Mouse (Mus musculus): ENCODE results near the gene Hist1h4b.
A peak's percentile ranks its signal among the peaks of the same experiment; 100 is the strongest.

The Hist1h4b gene

DNA sequence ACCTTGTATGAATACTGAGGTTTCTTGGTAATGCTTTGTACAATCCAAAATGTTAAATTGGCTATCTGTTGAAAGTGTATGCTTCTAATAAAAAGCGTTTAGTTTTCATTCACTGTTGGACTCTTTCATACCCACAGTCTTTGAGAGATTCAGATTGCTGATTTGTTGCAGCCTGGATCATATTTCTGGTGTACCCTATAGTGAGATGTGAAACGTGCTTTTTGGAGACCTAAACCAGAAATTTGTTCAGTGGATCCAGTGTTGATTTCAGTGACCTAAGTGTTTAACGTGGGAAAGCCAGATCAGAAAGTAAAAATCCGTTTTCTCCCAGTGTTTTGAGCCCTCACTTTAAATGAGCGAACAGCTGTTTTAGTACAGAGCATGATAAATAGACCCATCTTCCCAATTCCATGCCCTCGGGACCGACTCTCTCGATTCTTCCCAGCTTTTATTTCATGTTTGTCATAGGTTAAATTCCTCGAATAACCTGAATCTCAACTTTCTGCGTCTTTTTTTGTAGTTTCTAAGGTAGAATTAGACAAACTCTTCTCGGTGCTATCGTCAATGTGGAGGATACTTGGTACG is 16.5 kb upstream of the Hist1h4b start:
- no peak for DNase-seq

GRCm38 (mm10) chr13:23740910-23741309 is 15.9 kb upstream of the Hist1h4b start:
- no peak for DNase-seq

DNA sequence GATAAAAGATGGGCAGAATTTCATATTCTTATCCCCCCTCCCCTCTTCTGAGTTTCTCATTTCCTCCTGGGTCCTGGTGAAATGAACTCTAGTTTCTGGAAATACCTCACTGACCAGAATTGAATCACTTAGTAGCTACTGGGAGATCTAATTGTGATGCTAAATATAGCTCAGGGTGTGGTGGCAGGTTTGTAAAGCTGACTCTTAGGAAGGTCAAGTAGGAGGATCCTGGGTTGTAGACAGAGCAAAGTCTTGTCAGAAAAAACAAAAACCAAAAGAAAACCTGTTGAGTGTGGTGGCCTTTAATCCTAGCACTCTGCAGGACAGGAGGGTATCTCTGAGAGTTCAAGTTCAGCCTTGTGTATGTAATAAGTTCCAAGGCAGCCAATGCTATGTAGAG is 14.8 kb upstream of the Hist1h4b start:
- no peak for DNase-seq

DNA sequence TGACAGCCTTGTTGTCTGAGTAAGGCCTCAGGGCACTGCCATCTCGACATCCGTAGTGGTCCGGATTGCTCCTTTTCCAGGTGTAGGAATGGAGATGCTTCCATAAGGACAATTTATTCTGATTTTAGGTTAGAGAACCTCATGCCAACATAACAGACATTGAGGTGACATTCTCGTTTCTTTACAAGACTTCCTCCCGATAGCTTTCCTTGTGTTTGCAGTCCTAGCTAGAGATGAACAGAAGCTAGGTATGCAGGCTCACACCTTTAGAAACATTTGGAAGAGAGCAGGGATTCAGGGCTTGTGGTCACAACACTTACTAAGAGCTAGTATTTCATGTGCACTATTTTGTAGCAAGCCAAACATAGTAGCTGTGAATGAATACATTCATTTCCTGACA is 13.6 kb upstream of the Hist1h4b start:
- DNase-seq, result no peak

- DNase-seq, result no peak
These were observed 12.8 kb upstream of the Hist1h4b start for GRCm38 (mm10) chr13:23743963-23744362.

DNA sequence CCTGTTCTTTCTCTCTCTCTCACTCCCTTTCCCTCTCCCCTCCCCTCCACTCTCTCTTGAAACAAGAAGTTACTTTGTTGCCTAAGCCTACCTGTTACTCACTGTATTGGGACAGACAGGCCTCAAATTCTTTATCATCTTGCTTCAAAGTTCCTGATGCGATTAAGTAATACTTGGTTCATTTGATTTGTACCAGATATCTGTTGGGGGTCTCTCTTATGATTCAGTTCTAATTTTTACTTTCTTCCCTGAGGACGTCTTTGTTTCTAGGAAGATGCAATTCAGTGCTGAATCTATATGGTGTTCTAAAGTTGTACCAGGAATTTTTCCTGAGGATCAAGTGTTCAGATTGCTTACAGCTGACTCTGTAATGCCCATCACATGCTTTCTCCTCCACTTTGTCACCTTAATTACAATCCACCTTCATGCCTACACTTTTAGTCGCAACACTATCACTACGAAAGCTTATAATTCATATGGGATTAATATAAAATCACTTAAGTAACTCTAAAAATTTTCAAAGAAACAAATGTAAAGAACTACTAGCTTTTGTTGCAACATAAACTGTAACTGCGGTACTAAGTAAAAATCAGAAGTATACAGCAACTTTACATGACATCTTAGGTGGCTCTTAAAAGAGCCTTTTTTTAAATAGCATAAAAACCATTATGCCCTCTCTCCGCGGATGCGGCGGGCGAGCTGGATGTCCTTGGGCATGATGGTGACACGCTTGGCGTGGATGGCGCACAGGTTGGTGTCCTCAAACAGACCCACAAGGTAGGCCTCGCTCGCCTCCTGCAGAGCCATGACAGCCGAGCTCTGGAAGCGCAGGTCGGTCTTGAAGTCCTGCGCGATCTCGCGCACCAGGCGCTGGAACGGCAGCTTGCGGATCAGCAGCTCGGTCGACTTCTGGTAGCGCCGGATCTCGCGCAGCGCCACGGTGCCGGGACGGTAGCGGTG is 12.1 kb upstream of the Hist1h4b start:
- no peak for DNase-seq

DNA sequence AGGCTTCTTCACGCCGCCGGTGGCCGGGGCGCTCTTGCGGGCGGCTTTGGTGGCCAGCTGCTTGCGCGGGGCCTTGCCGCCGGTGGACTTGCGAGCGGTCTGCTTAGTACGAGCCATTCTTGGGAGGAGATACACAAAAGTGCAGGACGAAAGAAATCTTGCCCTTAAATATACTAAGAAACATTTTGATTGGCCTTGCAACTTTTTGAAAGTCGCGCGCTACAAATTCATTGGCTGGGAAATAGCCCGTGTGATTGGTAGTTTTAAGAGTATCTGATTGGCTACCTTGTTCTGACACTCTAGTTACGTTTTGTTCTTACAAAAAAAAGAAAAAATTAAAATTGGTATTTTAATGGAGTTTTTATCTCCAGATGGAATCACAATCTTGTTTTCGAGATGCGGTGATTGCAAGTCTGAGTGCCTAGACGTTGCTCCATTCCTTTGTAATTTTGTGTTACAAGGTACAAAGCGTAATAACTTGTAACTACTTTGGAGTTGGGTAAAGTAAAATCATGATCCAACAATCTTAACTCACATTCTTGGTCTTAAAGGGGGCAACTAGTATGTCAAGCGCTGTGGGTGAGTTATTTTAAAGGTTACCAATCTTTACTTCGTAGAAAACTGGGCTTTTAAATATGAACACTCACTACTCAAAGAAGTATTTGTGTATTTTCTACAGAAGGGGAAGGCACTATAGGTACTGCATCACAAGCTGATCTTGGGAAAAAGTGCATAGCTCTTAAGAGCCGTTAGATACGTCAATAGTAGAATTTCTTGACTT is 11.2 kb upstream of the Hist1h4b start, which contains the start of gene Hist1h3c:
Gene Hist1h3c (minus strand): TSS at position 222 of the 781 bp plus-strand sequence.
- peak; percentile 66 to 86 for DNase-seq

GRCm38 (mm10) chr13:23746201-23747080 is 10.4 kb upstream of the Hist1h4b start, which contains the start of gene Hist1h2bb:
Gene Hist1h2bb (plus strand): TSS chr13:23746734.
- peak; percentile 59 to 86 for DNase-seq

- DNase-seq, result no peak
These were observed 9.5 kb upstream of the Hist1h4b start for GRCm38 (mm10) chr13:23747081-23747891.

DNA sequence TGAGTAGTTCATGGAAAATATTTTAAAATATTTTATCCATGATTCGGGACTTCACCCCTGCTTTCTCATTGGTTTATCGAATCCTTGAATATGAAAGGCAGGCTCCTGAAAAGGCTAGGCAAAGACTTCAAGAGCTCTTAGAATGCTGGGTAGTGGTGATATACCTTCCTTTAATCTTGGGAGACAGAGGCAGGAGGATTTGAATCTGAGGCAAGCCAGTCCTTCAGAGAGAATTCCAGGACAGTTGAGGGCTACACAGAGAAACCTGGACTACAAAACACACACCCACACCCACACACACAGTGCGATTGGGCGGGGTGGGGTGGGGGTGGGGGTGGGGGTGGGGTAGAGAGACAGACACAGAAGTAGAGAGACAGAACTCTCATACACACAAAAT is 8.9 kb upstream of the Hist1h4b start:
- no peak for DNase-seq

DNA sequence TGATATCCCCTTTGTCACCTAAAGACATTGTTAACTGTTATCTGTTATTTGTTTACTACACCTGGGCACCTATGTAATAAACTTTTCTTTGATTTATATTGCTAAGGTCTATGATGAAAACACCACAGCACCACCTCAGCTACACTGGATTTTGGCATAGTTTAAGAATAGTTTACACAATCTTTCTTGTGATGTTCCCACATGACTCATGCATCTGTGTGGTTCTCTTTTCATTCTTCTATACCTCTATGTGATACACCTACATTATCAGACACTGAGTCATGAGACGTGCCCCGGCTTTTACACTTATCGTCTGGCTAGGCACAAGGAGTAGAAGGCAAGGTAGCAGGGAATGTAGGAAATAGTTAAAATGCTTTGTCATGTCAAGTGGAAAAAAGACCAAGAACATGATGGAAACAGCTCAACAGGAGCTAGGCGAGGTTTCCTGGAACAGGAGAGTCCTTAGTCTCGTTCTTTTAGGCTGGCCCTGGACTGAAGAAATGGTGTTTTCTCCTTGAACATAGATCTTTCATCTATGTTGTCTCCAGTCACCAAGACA is 7.2 kb upstream of the Hist1h4b start:
- no peak for DNase-seq

DNA sequence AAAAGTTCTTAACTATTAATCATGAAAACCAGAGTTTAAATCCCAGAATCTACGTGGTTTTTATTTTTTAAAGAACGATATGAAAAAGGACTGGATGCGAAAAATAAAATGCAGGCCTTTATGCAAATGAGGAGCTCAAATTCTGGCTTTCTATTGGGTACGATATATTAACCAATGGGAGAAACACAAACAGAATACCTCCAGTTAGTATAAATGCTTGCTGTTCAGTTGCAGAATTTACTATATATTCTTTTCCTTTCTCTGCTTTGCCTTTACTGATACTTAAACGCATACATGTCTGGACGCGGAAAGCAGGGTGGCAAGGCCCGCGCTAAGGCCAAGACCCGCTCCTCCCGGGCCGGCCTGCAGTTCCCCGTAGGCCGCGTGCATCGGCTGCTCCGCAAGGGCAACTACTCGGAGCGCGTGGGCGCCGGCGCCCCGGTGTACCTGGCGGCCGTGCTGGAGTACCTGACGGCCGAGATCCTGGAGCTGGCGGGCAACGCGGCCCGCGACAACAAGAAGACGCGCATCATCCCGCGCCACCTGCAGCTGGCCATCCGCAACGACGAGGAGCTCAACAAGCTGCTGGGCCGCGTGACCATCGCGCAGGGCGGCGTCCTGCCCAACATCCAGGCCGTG is 5.9 kb upstream of the Hist1h4b start, which contains the start of gene Hist1h2ab:
Gene Hist1h2ab (plus strand): TSS at position 288 of the 639 bp plus-strand sequence.
- DNase-seq, result peak in 1 of 2 experiments; percentile 32

GRCm38 (mm10) chr13:23751478-23751956 is 5.3 kb upstream of the Hist1h4b start:
- no peak for DNase-seq

- peak; percentile 66 to 84 for DNase-seq
These were observed 4.6 kb upstream of the Hist1h4b start, which contains the start of gene Hist1h3b for GRCm38 (mm10) chr13:23752067-23752741. Gene Hist1h3b (plus strand): TSS chr13:23752267.

- DNase-seq, result no peak
These were observed 4.1 kb upstream of the Hist1h4b start for GRCm38 (mm10) chr13:23752742-23753172.

- no peak for DNase-seq
These were observed 3.3 kb upstream of the Hist1h4b start for GRCm38 (mm10) chr13:23753314-23754078.

DNA sequence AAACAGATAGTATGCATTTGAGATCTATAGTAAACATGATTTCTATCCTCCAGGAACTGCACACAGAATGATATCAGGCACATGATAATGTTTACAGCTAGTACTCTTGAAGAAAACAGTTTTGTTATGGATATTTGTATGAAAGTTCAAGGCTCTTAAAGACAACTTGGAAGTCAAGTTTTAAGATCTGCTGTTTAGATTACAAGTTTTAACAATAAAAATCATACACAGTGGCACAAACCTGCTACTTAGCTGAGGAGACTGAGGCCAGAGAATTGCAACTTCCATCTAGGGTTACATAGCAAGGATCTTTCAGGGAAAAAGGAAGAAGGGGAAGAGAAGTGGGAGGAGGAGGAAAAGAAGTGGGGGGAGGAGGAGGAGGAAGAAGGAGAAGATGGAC is 1.8 kb upstream of the Hist1h4b start:
- DNase-seq, result no peak

DNA sequence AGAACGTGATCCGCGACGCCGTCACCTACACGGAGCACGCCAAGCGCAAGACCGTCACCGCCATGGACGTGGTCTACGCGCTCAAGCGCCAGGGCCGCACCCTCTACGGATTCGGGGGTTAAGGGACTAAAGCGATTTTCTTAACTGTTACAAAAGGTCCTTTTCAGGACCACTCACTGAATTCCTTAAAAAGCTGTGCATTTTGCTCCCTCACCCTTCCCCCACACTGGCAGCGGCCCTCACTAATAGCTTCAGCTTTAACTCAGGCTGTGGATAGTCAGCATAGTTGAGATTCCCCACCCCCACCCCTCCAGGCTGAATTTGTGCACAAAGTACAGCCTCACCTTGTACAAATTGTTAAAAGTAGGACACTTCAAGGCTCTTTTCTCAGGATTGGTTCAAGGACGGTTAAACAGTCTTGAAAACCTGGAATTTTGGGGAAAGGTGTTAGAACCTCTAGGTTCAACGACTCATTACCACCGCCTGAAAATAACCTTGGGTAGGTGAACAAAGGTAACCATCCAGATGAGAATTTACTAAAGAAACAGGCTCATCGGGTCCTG is 479 bp downstream of the Hist1h4b start:
- DNase-seq, result no peak

All from kidney, adult 8-10 months (tissue).